Mouse (Mus musculus) hindbrain, postnatal 0 days (tissue): Measurements from ENCODE around the gene Dnal4. TPM values are rescaled to one million over a fixed set of nuclear protein-coding genes. Genes with fewer than 3 reads are reported as not detected.

Experiments used
- ATAC-seq: fragments of 200-750 bp; cut with Nextera tagmentation; 2 replicates; pipeline ENCODE4 v1.8.0; 2017; ENCODE audit warnings: mild to moderate bottlenecking, moderate TSS enrichment, moderate library complexity
- DNase-seq: peaks from one replicate; pipeline ENCODE4 v3.0.0-alpha.2; 2015; ENCODE audit warnings: low spot score
- H3K27ac ChIP-seq: fragments of 300-500 bp; sonication (generic); 2 replicates; pipeline ENCODE4 v1.5.1; 2014; ENCODE audit warnings: mild to moderate bottlenecking
- H3K27me3 ChIP-seq: fragments of 300-500 bp; sonication (generic); 2 replicates; pipeline ENCODE4 v1.6.1; 2014; ENCODE audit warnings: low read length, mixed read lengths; ENCODE audit not compliant: insufficient read depth
- H3K36me3 ChIP-seq: fragments of 300-500 bp; sonication (generic); 2 replicates; pipeline ENCODE4 v1.6.1; 2014; ENCODE audit warnings: low read length, mixed read lengths; ENCODE audit not compliant: insufficient read depth
- H3K4me1 ChIP-seq: fragments of 300-500 bp; sonication (generic); 2 replicates; pipeline ENCODE4 v1.6.1; 2014; ENCODE audit warnings: antibody characterized with exemption, low read length, mixed read lengths; ENCODE audit not compliant: insufficient read depth
- H3K4me2 ChIP-seq: fragments of 300-500 bp; sonication (generic); 2 replicates; pipeline ENCODE4 v1.6.1; 2014; ENCODE audit warnings: low read depth, mild to moderate bottlenecking, low read length, moderate library complexity, mixed read lengths
- H3K4me3 ChIP-seq: fragments of 300-500 bp; sonication (generic); 2 replicates; pipeline ENCODE4 v1.5.1; 2014; ENCODE audit warnings: low read length
- H3K9ac ChIP-seq: fragments of 300-500 bp; sonication (generic); replicated peaks from 2 replicates; pipeline ENCODE4 v1.6.1; 2014; ENCODE audit warnings: mild to moderate bottlenecking, low read length, moderate library complexity, mixed read lengths
- H3K9me3 ChIP-seq: fragments of 300-500 bp; sonication (generic); 2 replicates; pipeline ENCODE4 v1.6.1; 2016; ENCODE audit warnings: low read length, mixed read lengths
- CTCF ChIP-seq: IDR thresholded peaks from 2 replicates; pipeline ENCODE4 v1.5.1; 2016; ENCODE audit warnings: antibody characterized with exemption, control low read depth, low read depth
- WGBS: fragments of 180-500 bp; shearing (Covaris S2); extraction: QIAGEN DNeasy Blood & Tissue Kit; methylation state at CpG from one replicate; pipeline ENCODE4 v1.1.7; 2014; 5-methylcytosine and 5-hydroxymethylcytosine counted together
- polyA plus RNA-seq: library from polyadenylated mRNA; unstranded; fragments of >200 nt; fragmentation: Nextera tagmentation; extraction: Ambion mirVana; gene quantifications from 2 replicates; pipeline ENCODE4 v1.2.1, GENCODE M21; 2015
- total RNA-seq: library from RNA; depleted of rRNA; stranded (reverse); fragments of >200 nt; gene quantifications from 2 replicates; pipeline ENCODE4 v1.2.3, GENCODE M21; 2014

Gene Dnal4
- total and polyA plus RNA-seq, 2 experiments from 2014 or later: 50.3 to 54.0 TPM

DNA sequence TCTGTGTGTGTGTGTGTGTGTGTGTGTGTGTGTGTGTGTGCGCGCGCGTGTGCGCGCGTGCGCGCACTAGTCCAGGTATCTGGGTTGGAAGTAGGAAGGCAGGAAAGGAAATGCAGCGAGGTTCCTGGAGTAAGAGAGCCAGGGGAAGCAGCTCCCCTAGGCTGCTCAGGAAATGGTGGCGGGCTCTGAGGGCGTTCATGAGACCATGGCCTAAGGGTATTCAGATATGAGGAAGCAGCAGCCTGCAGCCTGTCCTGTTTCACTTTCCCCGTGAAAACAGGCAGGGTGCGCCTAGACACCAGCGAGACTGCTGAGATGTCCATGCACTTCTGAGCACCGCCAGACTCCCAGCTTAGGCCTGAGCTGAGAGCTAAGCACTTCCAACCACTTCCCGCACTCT lies 25.9 kb downstream of the Dnal4 start:
- no peak for DNase-seq
- no peak overlapping the region for H3K4me3 ChIP-seq
- 87% methylated on average over 17 of the region's 17 CpGs for WGBS

DNA sequence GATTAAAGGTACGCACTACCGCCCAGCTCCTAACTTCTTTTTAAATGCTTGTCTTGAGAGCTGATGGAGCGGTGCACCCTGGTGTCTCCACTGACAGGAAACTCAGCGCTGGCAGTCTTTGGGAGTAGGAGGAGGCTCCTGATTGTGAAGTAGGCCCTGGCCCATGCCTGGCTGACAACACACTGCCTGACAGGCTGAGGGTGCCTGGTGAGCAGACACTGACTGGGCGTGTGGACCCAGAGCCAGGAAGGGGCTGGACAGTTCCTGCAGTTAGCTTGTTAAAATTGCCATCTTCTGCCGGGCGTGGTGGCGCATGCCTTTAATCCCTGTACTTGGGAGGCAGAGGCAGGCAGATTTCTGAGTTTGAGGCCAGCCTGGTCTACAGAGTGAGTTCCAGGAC lies 27.4 kb downstream of the Dnal4 start:
- TF ChIP-seq CTCF: no peak
- Histone ChIP-seq H3K4me2 (no peak overlapping the region), H3K9me3 (no peaks in the 10 kb centered on the region), H3K9ac (no peak overlapping the region), H3K27me3 (no peaks in the 10 kb centered on the region), H3K27ac (no peak overlapping the region), H3K4me3 (no peak overlapping the region), H3K36me3 (no peaks in the 10 kb centered on the region), H3K4me1 (no peaks in the 10 kb centered on the region)
- no peak for DNase-seq
- WGBS: 87% methylated on average over 8 of the region's 8 CpGs
- ATAC-seq: no peak

More for the DNA sequence above, 25.9 kb downstream of the Dnal4 start:
- Histone ChIP-seq H3K36me3 (no peaks in the 10 kb centered on the region), H3K9me3 (no peaks in the 10 kb centered on the region), H3K9ac (no peak overlapping the region), H3K27ac (no peak overlapping the region), H3K4me1 (no peaks in the 10 kb centered on the region), H3K27me3 (no peaks in the 10 kb centered on the region), H3K4me2 (no peak overlapping the region)
- TF ChIP-seq CTCF: no peak
- no peak for ATAC-seq

DNA sequence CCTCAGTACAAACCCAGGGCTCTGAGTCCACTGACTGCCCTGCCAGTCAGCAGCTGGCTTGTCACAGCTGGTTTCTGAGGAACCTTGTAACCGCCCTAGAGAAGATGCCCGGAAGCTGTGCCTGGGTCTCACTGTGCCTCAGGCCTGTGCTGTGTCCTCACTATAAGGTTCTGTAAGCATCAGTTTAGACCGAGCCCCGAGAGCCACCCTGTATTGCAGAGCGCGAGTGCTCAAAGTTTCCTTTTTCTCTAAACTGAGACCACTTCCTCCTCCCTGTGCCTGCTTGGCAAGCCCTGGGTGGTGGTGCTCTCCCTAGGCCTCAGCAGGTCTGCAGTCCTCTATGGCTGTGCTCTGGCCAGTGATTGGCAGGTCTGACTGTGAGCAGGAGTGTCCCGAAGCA lies 28.5 kb downstream of the Dnal4 start:
- ATAC-seq: no peak
- WGBS: 89% methylated on average over 7 of the region's 7 CpGs

DNA sequence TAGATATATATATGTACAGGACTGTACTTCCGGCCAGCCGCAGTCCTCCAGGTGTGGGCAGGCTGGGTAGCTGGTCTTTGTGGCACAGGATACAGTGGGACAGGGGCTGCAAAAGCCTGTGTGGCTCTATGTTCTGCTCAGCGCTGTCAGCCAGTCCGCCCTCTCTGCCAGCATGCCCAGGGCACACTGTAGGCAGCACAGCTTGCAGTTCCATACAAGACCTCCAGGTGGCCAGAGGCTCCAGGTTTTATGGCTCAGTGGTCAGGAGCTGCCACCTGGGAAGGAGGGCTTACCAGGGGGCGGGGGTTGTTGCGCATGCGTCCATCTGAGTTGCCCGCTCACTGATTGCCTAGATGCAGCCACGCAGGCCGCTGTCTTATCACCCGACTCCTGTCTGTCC lies 29.7 kb downstream of the Dnal4 start:
- Histone ChIP-seq H3K36me3 (no peaks in the 10 kb centered on the region), H3K4me2 (no peak overlapping the region), H3K27me3 (no peaks in the 10 kb centered on the region), H3K9ac (no peak overlapping the region), H3K27ac (no peak overlapping the region), H3K9me3 (no peaks in the 10 kb centered on the region), H3K4me1 (no peaks in the 10 kb centered on the region), H3K4me3 (no peak overlapping the region)
- 65% methylated on average over 11 of the region's 11 CpGs for WGBS
- peak; percentile 81 for TF ChIP-seq CTCF
- ATAC-seq: peak; percentile 64; the same call in 1 of the 2 replicates
- DNase-seq: peak; percentile 67

More for the DNA sequence above, 28.5 kb downstream of the Dnal4 start:
- Histone ChIP-seq H3K9me3 (no peaks in the 10 kb centered on the region), H3K9ac (no peak overlapping the region), H3K27me3 (no peaks in the 10 kb centered on the region), H3K4me2 (no peak overlapping the region), H3K4me3 (no peak overlapping the region), H3K36me3 (no peaks in the 10 kb centered on the region), H3K27ac (no peak overlapping the region), H3K4me1 (no peaks in the 10 kb centered on the region)
- TF ChIP-seq CTCF: no peak
- DNase-seq: no peak

DNA sequence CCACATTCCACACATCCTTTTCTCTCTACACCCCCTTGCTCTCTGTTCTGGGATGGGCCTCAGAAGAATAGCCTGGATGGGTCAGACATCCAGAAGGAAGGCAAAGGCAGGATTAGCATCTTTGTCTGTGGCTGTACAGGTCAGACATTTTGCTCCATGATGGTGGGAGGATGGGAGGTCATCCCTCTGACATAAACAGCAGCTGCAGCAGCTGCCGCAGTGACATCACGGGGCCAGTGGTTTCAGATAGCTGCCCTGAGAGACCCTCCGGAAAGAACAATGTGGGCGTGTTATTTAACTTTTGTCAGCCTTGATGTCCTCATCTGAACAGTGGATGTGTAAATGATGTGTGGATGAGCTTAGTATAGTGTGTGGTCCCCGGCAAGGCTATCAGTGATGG lies 31.8 kb downstream of the Dnal4 start:
- TF ChIP-seq CTCF: no peak
- ATAC-seq: no peak
- WGBS: 89% methylated on average over 5 of the region's 5 CpGs

DNA sequence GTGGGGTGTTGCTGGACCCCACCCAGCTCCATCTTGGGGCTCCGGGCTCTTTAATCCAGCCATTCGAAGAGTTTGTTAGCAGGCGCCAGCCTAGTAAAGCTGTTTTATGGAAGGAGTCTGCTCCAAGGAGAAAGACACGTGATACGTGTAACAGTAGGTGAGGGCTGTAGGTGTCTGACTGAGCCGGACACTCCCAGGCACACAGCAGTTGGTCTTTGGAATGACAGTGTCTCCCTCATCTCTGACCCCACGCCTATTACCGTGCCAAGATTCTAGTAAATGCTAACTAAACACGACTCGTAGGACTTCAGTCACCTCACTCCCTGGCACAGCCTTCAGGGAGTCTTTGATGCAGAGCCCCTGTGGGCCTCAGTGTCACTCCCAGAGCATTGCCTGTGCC lies 32.3 kb downstream of the Dnal4 start:
- no peaks in the 10 kb centered on the region for H3K36me3 ChIP-seq
- WGBS: 87% methylated on average over 10 of the region's 10 CpGs
- TF ChIP-seq CTCF: no peak
- H3K9ac ChIP-seq: no peak overlapping the region
- H3K9me3 ChIP-seq: no peaks in the 10 kb centered on the region
- no peak for ATAC-seq
- no peak overlapping the region for H3K4me2 ChIP-seq
- H3K27me3 ChIP-seq: no peaks in the 10 kb centered on the region
- H3K4me3 ChIP-seq: no peak overlapping the region
- peaks cover 7% of the 10 kb centered on the region; the same call in 1 of the 2 replicates for H3K4me1 ChIP-seq
- no peak overlapping the region for H3K27ac ChIP-seq
- no peak for DNase-seq

More for the DNA sequence above, 31.8 kb downstream of the Dnal4 start:
- no peak overlapping the region for H3K4me3 ChIP-seq
- no peaks in the 10 kb centered on the region for H3K27me3 ChIP-seq
- H3K9ac ChIP-seq: no peak overlapping the region
- no peak overlapping the region for H3K4me2 ChIP-seq
- no peaks in the 10 kb centered on the region for H3K9me3 ChIP-seq
- H3K36me3 ChIP-seq: no peaks in the 10 kb centered on the region
- no peak for DNase-seq
- H3K4me1 ChIP-seq: peaks cover 7% of the 10 kb centered on the region; the same call in 1 of the 2 replicates
- no peak overlapping the region for H3K27ac ChIP-seq

DNA sequence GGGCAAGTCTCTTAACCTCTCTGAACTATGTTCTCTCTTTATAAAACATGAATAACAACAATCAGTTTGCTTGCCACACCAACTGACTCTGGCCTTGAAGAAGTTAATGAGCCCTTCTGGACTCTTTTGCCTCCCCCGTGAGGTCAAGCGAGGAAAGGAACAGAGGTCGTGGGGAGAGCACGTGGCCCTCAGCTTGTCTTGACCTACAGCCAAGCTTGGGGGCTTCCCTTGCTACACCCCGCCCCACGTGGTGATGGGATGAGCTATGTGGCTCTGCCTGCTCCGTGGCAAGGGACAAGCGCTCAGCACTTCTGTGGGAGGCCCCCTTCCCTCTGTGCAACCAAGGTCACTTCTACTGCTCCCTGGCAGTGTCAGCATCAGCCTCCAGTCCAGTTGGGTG lies 32.9 kb downstream of the Dnal4 start:
- peaks cover 7% of the 10 kb centered on the region; the same call in 1 of the 2 replicates for H3K4me1 ChIP-seq
- DNase-seq (no peak), ATAC-seq (no peak)
- no peak overlapping the region for H3K9ac ChIP-seq
- H3K27ac ChIP-seq: no peak overlapping the region
- WGBS: 72% methylated on average over 8 of the region's 8 CpGs
- H3K9me3 ChIP-seq: no peaks in the 10 kb centered on the region
- no peaks in the 10 kb centered on the region for H3K36me3 ChIP-seq
- no peak overlapping the region for H3K4me3 ChIP-seq
- no peak for TF ChIP-seq CTCF
- no peaks in the 10 kb centered on the region for H3K27me3 ChIP-seq
- H3K4me2 ChIP-seq: no peak overlapping the region
